Mouse (Mus musculus) liver, adult 2 months (tissue): ENCODE results near the gene Dock4.

Source experiments
- CTCF ChIP-seq: fragments of 200-500 bp; IDR thresholded peaks from 2 replicates; pipeline ENCODE4 v1.5.1; 2011; ENCODE audit warnings: low read depth, low read length, control low read depth
- POLR2A ChIP-seq: fragments of 200-500 bp; IDR thresholded peaks from 2 replicates; pipeline ENCODE4 v1.6.1; 2011; ENCODE audit warnings: low read length, control low read depth; ENCODE audit not compliant: insufficient read depth; ENCODE audit errors: extremely low read depth

DNA sequence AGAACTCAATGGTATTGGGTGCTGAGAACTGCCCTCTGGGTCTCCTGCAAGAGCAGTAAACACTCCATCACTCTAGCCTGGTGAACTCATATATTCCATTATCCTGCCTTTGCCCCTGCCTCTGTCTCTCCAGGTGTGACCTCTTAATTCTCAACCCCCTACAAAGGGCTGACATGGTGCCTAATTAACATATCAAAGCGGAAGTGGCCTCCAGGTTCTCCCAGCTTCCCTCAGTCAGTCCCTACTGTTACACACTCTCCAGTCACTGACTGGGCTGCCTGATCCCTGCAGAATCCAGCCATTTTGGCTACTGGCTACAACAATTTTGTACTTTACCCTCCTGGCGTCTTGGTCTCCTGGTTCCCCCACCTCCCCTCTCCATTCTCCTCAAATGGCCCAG, 441.7 kb downstream of the Dock4 start:
- TF ChIP-seq CTCF (no peak), POLR2A (no peak)
